Mouse (Mus musculus) liver, adult (tissue): ENCODE data around the gene Mcm3ap.

Experiments used
- GATA4 ChIP-seq: IDR thresholded peaks from 2 replicates; pipeline ENCODE4 v1.6.1; 2014; ENCODE audit warnings: mild to moderate bottlenecking, low read length; ENCODE audit not compliant: insufficient replicate concordance

Gene Mcm3ap

GRCm38 (mm10) chr10:76468203-76469162 is at the start of gene Mcm3ap, which contains the start of gene Ybey:
Gene Mcm3ap (plus strand): TSS chr10:76468927.
Gene Ybey (minus strand): TSS chr10:76469114.
- TF ChIP-seq GATA4: peak; percentile 51; the same call in 1 of the 2 replicates

GRCm38 (mm10) chr10:76425674-76426073 is 43.1 kb upstream of the Mcm3ap start:
- TF ChIP-seq GATA4: no peak

GRCm38 (mm10) chr10:76433925-76434324 is 34.8 kb upstream of the Mcm3ap start:
- TF ChIP-seq GATA4: no peak

- TF ChIP-seq GATA4: no peak
These were observed 29.4 kb upstream of the Mcm3ap start for GRCm38 (mm10) chr10:76439107-76439890.

- TF ChIP-seq GATA4: no peak
These were observed 28.4 kb upstream of the Mcm3ap start, which contains the start of gene AC141477.1 for GRCm38 (mm10) chr10:76440281-76440680. Gene AC141477.1 (minus strand): TSS chr10:76440444.

GRCm38 (mm10) chr10:76442178-76443088 is 26.3 kb upstream of the Mcm3ap start, which contains the start of gene Pcnt:
Gene Pcnt (minus strand): TSS chr10:76442786.
- no peak for TF ChIP-seq GATA4

- no peak for TF ChIP-seq GATA4
These were observed 22.6 kb upstream of the Mcm3ap start for GRCm38 (mm10) chr10:76445996-76446681.

- TF ChIP-seq GATA4: no peak
These were observed 21.1 kb upstream of the Mcm3ap start for GRCm38 (mm10) chr10:76447406-76448229.

GRCm38 (mm10) chr10:76448851-76449250 is 19.9 kb upstream of the Mcm3ap start, which contains the start of gene 2610028H24Rik:
Gene 2610028H24Rik (plus strand): TSS chr10:76449081.
- no peak for TF ChIP-seq GATA4

- no peak for TF ChIP-seq GATA4
These were observed 13.4 kb upstream of the Mcm3ap start for GRCm38 (mm10) chr10:76455289-76455688.

- no peak for TF ChIP-seq GATA4
These were observed 7.5 kb upstream of the Mcm3ap start for GRCm38 (mm10) chr10:76461255-76461654.

- TF ChIP-seq GATA4: no peak
These were observed 6.4 kb upstream of the Mcm3ap start for GRCm38 (mm10) chr10:76462312-76462711.

GRCm38 (mm10) chr10:76462721-76463120 is 6.0 kb upstream of the Mcm3ap start:
- TF ChIP-seq GATA4: no peak
